Mouse (Mus musculus): ENCODE data around the gene Abl1.
A peak's percentile ranks its signal among the peaks of the same experiment; 100 is the strongest.

The Abl1 gene

DNA sequence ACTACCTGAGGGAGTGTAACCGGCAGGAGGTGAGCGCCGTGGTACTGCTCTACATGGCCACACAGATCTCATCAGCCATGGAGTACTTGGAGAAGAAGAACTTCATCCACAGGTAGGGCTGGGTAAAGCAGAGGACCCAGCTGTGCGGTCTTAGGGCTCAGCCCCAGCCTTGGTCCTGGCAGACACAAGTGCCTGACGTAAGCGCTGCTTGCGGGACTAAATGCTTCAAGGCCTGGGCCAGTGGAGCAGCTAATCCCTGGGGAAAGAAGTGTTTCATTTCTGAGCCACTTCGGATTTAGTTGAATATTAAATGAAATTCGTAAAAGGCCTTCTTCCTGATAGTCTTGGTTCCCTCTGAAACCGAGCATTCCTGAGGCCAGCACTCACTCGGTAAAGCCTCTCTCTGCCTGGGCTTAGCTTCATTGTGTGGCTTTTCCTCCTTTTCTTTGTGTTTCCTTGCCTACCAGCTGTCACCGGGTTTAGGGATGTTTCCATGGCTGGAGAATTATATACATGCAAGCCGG, 102.6 kb downstream of the Abl1 start:
- DNase-seq: peak; percentile 25 to 62

DNA sequence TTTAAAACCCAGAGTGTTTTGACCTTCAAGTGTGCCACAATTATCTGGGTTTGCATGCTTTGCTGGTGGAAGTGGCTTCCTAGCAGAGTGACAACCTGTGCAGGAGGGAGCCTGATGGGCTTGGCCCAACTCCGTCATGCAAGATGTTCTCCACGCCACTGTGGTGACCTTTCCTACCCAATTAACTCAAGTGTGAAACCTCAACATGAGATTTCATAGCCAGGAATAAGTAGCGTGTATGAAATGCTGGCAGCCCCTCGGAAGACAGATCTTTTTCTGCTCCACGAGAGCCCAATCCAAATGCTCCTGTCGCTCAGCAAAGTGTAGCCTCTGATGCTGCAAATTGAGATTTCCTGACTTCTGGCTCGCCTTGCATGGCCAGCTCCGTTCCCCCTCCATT, 103.1 kb downstream of the Abl1 start:
- DNase-seq: peak in 1 of 2 experiments; percentile 38

DNA sequence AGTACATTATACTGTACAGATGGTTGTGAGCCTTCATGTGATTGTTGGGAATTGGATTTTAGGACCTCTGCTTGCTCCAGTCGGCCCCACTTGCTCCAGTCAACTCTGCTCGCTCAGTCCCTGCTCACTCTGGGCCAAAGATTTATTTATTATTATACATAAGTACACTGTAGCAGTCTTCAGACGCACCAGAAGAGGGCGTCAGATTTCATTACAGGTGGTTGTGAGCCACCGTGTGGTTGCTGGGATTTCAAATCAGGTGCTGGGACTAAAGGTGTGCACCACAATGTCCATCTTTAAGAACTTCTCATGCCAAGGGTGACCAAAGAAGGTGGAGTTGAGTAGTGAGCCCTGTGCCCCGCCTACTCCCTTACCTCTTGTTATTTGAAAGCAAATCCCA, 104.4 kb downstream of the Abl1 start:
- no peak for DNase-seq

DNA sequence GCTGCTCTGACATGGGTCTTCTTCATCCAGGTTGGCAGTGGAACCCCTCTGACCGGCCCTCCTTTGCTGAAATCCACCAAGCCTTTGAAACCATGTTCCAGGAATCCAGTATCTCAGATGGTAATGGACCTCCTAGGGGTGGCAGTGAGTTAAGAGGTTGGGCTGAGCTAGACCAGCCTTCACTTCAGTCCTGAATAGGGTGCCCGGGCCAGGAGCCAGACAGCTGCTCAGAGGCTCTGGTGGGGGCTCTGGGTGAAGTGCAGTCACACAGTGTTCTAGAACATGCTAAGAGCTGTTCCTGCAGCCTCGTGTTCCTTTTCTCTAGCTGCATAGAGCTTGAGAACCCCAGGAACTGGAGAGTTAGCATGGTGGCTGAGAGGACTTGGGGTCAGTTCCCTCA, 108.8 kb downstream of the Abl1 start:
- DNase-seq: no peak

DNA sequence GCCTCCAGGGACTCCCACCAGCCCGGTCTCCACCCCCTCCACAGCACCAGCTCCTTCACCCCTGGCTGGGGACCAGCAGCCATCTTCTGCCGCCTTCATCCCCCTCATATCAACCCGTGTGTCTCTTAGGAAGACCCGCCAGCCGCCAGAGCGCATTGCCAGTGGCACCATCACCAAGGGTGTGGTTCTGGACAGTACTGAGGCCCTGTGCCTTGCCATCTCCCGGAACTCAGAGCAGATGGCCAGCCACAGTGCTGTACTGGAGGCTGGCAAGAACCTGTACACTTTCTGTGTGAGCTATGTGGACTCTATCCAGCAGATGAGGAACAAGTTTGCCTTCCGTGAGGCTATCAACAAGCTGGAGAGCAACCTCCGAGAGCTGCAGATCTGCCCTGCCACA, 113.2 kb downstream of the Abl1 start:
- no peak for DNase-seq

DNA sequence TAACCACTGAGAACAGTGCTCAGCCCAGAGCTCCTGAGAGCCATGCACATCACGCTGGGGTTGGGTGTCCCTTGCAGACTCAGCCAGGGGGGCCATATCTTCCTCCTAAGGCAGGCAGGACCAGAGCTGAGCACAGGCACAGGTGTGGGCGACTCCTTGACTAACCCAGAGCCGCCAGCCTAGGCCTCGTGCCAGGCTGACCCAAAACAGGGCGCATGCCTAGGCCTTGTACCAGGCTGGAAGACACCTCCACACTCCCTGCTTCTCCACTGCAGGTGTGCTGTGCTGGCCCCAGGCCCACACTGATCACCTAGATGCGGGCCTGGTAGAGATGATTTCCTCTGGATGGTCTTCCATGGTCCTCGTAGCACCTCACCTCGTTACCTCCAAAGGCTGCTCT, 114.6 kb downstream of the Abl1 start:
- DNase-seq: no peak

DNA sequence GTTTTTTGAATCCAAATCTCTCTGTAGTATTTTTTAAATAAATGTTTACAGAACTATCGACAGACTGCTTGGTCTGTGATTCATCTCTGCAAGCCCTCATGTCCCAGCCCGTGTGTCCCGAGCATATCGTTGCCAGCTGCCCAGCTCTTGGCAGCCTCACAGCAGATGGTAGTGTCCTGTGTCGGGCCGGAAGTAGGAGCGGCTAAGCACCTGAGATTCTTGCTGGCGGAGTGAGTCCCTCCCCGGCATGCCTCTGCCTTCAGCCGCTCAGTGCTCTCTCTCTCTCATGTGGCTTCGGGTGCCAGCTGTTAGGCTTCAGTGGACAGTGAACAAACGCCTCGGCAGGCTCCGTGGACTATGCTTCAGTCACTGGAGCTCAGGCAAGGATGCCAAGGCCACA, 115.3 kb downstream of the Abl1 start:
- peak; percentile 42 to 78 for DNase-seq

DNA sequence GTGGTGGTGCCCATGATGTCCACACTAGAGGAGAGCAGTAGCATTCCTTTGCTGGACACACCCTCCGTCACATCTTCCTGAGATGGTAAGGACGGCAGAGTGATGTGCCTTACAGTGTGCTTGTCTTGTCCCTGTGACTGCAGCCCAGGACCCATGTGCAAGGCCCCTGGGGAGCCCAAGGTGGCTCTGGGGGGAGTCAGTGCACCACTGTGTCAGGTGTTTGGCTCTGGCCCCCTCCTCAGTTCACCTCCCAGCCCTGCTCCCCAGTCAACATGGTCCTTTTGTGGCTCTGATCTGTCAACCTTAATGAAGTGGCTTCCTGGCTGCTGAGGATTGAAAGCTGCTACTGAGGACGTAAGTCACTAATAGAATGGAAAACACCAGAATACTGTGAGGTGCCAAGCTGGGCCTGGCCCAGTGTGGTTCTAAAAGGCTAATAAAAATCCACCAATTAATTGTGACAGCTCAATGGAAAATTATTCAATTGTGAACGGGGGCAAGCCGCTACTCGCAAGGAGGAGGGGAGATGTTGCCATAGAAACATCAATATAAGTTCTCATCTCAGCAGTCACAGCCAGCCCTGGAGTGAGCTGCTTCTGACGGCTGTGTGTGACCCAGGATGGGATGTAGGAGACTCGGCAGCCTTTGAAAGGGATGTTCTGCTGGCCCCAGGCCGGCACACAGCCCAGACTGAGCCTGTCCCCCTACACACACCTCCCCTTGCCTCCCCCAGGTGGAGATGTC, 118.6 kb downstream of the Abl1 start:
- no peak for DNase-seq

DNA sequence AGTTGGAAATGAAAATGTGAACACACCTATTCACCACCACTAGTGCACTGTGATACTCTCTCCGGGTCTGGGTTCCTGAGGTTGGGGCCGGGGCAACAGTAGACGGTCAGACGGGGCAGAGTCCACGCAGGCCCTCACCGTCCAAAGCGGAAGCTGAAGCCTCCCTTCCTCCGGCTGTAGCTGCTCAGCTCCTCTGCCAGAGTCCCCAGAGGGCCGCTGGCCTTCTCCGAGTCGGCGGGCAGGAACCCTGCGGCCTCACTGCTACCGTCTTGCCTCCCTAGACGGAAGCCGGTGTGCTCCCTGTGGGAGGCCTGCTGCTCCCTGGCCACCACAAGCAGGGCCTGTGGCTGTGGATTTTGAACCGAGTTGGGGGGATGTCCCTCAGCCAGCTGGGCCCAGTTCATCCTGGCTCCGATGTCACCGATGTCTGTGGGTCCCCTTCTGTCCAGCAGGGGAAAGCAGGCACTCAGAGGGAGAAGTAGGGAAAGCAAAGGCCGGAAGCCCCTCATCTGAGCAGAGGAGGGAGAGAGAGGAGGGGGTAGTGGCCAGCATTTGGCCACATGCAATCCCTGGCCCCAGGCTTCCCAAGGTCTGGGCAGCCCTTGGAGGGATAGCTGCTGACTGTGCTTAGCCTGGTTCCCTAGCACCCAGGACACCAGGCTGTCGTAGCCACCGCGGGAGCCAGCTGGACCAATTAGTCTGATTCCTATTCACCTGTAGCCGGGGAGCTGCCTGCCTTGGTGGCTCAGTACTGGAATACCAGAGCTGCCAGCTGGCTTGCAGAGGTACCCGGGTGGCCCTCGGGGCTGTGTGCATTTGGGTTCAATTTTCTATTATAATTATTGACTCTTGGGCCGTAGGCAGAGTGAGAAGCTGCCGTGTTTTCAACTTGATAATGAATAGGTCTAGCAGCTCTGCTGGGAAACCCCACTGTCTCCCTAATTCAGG, 120.5 kb downstream of the Abl1 start:
- DNase-seq: peak; percentile 45 to 76

DNA sequence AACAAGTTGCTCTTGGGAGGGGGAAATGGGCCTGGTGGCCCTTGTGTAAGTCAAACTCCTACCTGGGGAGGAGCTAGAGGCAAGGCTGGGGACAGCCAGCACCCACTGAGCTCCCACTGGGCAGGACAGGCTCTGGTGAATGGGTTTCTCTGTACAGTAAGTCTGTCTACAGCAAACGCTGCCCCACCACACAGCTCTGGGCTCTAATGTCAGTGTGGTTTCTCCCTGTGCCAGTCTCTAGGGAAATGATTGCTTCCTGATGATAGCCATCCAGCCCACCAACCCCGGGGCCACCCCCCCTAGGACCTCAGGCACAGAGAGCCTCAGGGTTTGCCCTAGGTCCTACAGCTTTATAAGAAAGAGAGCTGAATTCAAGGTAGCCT, 121.2 kb downstream of the Abl1 start:
- DNase-seq: no peak

DNA sequence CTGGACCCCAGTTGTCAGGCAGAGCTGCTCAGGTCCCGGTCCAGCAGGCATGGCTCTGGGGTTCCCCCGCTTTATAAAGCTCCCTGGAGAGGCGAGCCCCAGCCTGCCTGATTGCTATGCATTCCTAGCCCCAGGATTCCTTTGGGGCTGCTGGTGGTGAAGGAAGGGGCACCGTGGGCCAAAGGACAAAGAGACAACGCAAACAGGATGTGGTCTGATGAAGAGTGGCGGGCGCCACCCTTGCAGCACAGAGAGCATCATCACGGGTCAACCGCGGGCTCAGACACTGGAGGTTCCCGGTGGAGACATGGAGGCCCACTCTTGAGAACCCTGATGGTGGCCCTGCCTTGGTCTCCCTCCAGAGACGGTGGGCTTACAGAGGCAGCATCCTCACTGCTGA, 122.3 kb downstream of the Abl1 start, which contains the start of gene Qrfp:
Qrfp (minus strand) TSS at position 137 of the 400 bp plus-strand sequence.
- DNase-seq: no peak

DNA sequence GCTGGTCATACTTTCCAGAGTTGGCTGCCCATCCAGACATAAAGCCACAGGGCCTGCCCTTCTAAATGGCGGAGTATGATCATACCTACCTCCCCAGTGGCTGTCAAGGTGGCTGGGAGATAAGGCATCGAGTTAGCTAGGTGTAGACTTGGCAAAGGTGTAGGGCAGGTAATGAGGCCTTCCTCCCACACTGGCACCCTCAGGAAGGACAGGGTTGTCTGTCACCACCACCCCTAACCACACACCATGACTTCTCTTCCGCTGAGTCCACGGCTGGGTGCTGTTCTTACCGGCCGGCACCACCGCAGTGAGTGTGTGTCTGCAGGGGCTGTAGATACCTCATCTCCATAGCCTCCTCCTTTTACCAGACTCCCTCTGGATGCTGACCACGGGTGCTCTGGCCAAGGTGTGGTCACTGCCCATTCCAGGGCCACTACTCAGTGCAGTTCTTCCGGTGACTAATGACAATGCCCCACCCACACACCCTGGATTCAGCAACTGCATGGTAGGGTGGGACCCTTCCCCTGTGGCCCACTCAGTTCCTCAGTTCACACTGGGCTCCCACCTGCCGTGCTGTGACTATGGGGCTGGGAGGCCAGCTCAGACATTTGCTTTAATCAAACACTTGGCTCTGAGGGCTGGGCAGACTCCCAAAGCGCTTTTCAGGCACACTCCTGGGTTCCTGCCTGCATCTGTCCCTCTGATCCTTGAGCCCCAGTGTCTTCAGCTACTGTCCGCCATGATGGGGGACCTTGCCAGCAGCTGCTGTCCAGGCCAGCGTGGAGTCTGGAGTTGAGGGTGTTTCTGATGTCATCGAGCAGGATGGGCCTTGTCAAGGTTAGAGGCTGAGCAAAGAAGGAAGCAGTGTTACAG, 123.1 kb downstream of the Abl1 start:
- DNase-seq: no peak

DNA sequence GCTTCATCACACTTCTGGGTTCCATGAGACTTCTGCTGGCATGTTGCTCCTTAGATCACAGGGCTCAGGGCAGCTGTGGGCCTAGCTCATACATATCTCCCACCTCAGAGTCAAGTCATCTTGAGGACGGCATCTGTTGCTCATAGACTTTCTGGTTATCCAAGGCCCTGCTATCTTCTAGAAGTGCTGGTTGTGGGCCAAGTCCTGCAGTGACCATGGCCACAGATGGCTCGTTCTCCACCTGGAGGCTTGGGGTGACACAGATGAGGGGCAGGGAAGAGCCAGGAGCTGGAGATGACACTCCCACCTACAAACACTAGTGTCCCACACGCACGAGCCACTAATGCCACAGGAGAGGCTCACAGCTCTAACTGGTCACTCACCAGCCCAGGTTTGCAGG, 125.5 kb downstream of the Abl1 start:
- no peak for DNase-seq

DNA sequence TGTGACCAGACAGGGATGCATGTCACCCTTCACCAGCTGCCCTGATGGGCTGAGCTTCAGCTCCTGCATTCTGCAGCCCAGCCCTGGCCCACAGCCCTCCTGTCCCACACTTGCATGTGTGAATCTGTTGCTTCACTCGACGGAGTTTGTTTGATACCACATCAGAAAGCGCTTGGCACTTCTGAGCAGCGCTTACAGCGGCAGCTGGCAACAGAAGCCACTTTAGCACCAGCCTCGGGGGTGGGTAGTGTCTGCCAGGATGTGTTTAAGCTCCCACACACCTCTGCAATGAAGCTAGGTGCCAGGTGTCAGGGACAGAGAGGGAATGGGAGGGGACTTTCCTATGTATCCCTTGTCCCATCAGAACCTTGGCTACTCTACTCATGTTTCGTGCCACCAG, 126.5 kb downstream of the Abl1 start:
- DNase-seq: no peak

DNA sequence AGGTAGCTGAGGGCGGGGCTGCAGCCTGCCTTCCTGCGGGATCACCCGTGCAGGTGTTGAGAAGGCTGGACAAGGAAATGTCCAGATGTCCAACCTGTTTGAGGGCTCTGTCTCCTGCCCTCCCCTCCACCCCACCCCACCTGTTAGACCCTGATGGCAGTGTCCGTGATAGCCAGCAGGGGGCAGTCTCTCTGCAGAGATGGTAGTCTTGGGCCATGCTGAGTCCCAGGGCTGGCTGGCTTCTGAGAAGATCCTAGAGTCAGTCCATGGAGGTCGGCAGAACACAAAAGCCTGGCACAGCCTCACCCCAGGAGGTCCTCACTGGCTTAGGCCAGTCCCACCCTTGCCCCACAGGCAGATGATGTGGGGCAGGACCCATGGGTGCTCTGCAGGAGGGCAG, 127.2 kb downstream of the Abl1 start:
- DNase-seq: peak; percentile 85

DNA sequence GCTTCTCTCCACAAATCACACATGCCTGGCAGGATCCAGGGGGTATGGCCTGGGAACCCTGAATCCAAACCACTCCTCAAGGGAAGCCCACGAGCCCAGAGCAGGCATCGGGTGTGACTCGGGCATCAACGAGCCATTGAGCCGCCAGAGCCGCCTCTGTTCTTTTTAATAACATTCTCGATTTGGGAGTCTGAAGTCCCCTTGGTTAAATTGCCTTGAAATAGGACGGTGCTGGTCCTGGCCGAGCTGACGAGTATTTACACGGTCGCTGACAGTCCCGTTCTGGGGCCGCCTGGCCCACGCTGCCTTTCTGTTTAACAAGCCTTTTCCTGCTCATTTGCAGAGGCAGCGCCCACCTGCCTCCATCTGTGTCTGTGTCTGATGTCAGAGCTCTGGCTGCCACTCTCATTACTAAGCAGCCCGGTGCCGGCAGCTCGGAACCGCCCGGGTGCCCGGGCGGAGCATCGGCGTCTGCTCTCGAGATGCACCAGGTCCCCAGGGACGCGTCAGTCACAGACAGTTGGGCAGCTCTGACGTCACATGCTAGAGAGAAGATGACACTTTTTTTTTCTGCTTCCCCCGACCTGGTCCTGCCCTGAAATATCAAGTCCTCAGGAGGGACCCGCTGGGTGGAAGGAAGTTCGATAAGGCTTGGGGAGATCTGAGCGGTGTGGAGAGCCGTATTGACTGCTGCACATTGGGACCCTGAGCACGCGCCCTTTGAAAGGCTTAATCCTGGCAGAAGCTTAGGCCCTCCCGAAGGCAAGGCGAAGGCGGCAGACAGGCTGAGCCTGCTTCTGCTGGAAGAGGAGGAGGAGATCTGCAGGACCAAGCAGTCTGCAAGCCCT, 134.6 kb downstream of the Abl1 start:
- no peak for DNase-seq

DNA sequence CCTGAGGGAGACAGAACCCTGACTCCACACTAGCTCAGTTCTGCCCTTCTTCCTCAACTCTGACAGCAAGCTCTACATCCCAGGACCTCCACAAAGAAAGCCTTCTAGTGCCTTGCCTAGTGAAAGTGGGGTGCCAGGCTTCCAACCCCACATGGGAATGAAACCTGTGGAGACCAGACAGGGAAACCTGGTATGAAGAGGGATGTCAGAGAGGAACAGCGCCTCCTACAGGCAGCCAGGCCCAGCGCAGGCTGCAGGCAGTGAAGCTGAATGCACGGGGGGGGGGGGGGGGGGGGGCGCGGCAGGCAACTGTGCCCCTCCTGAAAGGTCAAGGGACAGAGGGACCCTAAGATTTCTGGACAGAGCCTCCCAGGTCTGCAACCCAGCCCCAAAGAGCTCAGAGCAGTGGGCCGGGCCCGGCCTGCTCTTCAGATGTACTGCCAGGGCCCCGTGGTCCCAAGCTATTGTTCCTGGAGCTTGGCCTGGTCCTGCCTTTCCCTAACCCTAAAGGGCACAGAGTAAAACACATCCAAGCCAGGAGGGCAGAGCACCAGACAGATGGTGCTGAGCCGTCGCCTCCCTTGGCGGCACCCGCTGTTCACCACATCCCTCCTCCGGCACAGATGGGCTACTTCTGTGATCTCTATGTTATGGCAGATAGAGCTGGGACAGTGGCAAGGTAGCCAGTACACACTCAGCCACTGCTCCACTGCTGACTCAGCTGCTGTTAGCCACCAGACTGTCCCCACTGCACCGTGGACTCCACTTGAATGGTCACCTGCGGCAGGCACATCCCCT, 136.0 kb downstream of the Abl1 start:
- DNase-seq: peak in 1 of 2 experiments; percentile 36

DNA sequence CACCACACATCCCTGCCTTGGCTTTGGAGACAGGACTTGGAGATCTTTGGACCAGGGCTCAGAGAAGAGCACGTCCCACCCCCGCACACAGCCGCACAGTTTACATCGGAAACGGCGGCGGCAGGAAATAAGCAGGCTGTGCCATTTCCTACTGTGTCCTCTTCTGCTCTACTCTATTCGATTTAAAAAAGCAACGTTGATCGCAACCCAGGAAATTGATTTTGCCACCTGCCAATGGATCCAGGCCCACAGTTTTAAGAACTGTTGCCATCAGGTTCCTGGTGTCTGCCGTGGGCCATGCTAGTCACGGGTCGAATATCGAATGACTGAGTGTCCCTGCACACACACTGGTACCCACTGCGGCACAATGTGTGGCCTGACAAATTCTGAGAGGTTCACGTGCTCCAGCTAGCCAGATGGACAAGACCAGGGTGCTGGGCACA, 137.3 kb downstream of the Abl1 start:
- DNase-seq: no peak

DNA sequence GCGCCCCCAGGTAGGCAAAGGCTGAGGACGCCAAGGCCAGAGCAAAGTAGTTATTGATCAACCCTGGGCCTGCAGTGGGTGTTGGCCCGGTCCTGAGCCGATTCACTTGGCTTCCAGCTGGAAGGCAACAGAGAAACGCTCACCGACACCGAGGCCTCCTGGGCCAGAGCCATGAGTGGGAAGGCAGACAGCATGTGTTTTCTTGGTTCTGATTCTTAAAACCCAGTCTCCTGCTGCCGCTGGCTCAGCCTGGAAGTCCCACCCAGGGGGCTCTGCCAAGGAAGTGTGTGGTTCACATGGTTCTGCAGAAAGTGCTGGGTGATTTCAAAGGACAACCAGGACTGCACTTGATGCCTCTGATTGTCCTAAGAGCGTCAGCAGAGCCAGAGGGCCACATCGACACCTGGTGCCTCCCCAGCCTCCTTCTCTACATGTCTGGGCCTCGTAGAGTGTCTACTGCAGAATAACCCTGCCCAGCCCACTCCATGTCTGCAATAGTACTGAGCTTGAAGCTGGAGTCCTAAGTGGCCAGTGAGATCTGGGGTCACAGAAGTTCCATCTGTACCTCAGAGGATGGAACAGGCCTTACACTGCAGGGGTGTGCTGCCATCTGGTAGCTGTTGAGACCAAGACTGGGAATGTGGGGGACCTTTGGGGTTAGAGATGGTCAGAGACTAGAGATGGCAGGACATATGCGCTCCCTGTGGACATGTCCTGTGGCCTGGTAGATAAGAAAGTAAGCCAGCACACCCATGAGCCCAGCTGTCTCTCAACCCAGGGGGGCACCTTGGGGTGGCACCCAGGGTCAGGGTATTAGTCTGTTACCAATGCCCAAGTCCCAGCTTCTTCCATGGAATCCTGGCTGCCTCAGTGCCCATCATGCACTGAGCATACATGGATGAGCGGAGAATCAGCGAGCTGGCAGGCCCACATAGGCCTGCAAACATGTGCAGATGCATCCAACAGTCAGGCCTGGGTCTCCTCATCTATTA, 138.2 kb downstream of the Abl1 start:
- no peak for DNase-seq

DNA sequence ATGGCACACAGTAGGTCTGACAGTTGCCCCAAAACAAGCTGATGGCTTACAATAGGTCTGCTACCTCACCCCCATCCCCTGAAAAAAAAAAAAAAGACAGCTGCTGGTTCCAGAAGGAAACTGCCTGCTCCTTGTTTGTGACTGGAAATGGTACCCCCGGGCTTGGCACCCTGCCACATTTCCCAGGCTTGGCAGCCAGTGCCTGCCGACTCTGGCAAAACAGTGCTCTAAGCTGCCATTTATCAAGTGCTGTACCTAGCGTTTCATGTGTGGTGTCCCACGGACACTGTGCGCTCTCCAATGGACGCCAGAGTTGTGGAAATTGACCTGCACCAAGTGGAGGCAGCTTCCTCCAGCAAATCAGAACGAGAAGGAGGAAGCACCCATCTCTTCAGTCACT, 139.7 kb downstream of the Abl1 start:
- DNase-seq: peak; percentile 75 to 82
